Mouse (Mus musculus): Measurements from ENCODE around the gene Hps3. TPM values are rescaled to one million over a fixed set of nuclear protein-coding genes. Genes with fewer than 3 reads are reported as not detected.
A peak's percentile ranks its signal among the peaks of the same experiment; 100 is the strongest.
"Not testable (repeated sequence)": the region's sequence is repeated elsewhere in the genome, so short reads cannot be mapped to it uniquely, and the experiment has no call there.

Gene Hps3
- polyA plus RNA-seq (2012; rRNA removed): 58.4 and 97.2 TPM in 2 replicates

DNA sequence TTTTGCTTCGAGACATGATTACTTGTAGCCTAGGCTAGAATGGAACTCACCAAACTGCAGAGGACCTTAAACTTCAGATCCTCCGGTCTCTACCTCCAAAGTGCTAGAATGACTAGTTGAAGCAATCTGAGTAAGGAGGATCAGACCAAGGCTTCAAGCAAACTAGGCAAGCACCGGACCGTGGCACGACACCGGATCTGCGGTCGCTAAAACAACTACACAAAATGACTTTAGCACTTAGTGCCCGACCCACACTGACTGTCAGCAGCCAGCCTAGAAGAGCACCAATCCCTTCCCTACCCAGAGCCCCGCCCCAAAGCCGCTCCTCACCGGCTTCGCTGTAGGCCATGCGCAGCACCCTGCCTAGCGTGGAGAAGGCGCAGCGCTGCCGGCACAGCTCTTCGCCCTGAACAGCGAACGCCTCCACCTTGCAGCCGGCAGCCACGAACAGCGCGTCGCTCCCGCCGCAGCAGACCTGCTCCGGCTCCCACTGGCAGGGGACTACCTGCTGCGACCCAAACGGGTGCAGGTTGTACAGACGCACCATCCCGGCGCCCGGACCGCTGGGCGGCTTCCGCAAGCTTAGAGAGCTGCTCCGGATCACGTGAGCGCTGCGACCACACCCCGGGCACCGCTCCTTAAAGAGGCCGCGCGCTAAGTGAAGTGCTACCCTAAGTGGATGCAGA is at the start of gene Hps3:
Gene Hps3, minus strand, starts transcription at position 597 of the 686 bp plus-strand sequence.
- Histone ChIP-seq H3K27me3 (ENCODE audit: control insufficient read depth, insufficient read depth, low read length) (no peaks in the 10 kb centered on the region), H3K4me1 (ENCODE audit: control insufficient read depth, insufficient read depth, insufficient read length) (peaks cover 3% of the 10 kb centered on the region; the same call in 1 of the 2 replicates), H3K4me3 (ENCODE audit: extremely low read depth, insufficient read depth, insufficient read length) (peak within 1 kb of the TSS; percentile 94), H3K27ac (ENCODE audit: insufficient read depth, low read length) (peak within 1 kb of the TSS; percentile 93), H3K36me3 (ENCODE audit: control insufficient read depth, insufficient read depth, low read length) (peaks cover 4% of the 10 kb centered on the region)
- under 1% methylated on average over 47 of the region's 47 CpGs for WGBS
- TF ChIP-seq POLR2A (IDR thresholded peaks at IDR 0.05; ENCODE audit: low read depth, low read length): peak; percentile 90
- TF ChIP-seq CTCF (IDR thresholded peaks at IDR 0.05; ENCODE audit: extremely low read depth, insufficient read depth, insufficient read length, insufficient replicate concordance): no peak
- DNase-seq (ENCODE audit: low read depth in 1 of 2, low spot score in 2 of 2): peak; percentile 80 to 89

DNA sequence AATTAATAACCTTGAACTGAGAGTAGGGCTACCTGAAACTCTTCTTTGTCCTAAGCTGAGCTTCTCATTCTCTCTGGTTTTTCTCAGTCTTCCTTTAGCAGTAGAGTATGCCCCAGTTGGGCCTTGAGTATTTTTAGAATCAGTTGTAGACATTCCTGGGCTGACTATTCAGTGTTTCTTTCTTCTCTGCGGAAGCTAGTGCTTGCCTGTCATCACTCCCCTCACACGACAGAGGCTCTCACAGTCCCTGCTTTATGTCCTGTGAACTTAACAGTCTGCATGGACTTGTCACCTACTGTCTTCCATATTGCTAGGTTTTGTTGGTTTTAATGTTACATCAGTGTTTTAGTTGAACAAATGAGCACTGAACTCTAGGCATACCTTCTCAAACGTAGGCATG is 47.0 kb upstream of the Hps3 start:
- peaks cover 28% of the 10 kb centered on the region for H3K36me3 ChIP-seq (ENCODE audit: control insufficient read depth, insufficient read depth, low read length)

DNA sequence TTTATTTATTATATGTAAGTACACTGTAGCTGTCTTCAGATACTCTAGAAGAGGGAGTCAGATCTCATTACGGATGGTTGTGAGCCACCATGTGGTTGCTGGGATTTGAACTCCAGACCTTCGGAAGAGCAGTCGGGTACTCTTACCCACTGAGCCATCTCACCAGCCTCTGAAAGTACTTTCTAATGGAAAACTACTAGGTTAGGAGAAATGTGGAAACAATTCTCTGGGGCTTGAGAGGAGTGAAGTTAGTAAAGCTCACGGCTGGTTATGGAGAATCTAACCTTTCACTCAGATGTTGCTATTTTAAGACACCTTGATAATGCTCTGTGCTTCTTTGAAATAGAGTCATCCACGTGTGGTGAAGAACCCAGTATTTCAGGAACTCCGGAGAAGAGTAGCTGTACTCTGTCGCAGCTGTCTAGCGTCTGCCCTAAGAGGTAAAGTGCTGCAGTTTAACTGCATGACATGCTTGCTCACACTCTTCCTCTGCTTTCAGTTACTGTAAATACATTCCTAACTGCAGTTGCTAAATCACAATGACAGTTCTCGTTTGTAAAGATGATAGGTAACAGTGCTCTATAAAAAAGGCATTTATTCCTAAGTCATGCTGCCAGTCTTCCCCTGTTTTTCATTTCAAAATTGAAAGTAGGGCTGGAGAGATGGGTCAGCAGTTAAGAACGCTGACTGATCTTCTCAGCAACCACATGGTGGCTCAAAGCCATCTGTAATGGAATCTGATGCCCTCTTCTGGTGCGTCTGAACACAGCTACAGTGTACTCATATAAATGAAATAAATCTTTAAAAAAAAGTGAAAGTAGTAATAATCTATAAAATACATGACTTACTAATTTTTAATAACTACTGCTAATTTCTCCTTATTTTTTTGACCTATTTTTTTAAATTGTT is 41.3 kb upstream of the Hps3 start:
- no peak for DNase-seq (ENCODE audit: low read depth in 1 of 2, low spot score in 2 of 2)
- TF ChIP-seq POLR2A (IDR thresholded peaks at IDR 0.05; ENCODE audit: low read depth, low read length): no peak
- TF ChIP-seq CTCF (IDR thresholded peaks at IDR 0.05; ENCODE audit: extremely low read depth, insufficient read depth, insufficient read length, insufficient replicate concordance): no peak
- H3K27ac ChIP-seq (ENCODE audit: insufficient read depth, low read length): no peak overlapping the region
- peaks cover 21% of the 10 kb centered on the region for H3K36me3 ChIP-seq (ENCODE audit: control insufficient read depth, insufficient read depth, low read length)
- no peaks in the 10 kb centered on the region for H3K4me1 ChIP-seq (ENCODE audit: control insufficient read depth, insufficient read depth, insufficient read length)
- 76% methylated on average over 11 of the region's 11 CpGs for WGBS
- H3K27me3 ChIP-seq (ENCODE audit: control insufficient read depth, insufficient read depth, low read length): no peaks in the 10 kb centered on the region
- H3K4me3 ChIP-seq (ENCODE audit: extremely low read depth, insufficient read depth, insufficient read length): no peak overlapping the region

More for the DNA sequence above, 47.0 kb upstream of the Hps3 start:
- DNase-seq (ENCODE audit: low read depth in 1 of 2, low spot score in 2 of 2): no peak
- no peak overlapping the region for H3K4me3 ChIP-seq (ENCODE audit: extremely low read depth, insufficient read depth, insufficient read length)
- H3K4me1 ChIP-seq (ENCODE audit: control insufficient read depth, insufficient read depth, insufficient read length): no peaks in the 10 kb centered on the region
- no peaks in the 10 kb centered on the region for H3K27me3 ChIP-seq (ENCODE audit: control insufficient read depth, insufficient read depth, low read length)
- no peak overlapping the region for H3K27ac ChIP-seq (ENCODE audit: insufficient read depth, low read length)
- 86% methylated on average over 3 of the region's 3 CpGs for WGBS
- TF ChIP-seq POLR2A (IDR thresholded peaks at IDR 0.05; ENCODE audit: low read depth, low read length) (no peak), CTCF (IDR thresholded peaks at IDR 0.05; ENCODE audit: extremely low read depth, insufficient read depth, insufficient read length, insufficient replicate concordance) (no peak)

DNA sequence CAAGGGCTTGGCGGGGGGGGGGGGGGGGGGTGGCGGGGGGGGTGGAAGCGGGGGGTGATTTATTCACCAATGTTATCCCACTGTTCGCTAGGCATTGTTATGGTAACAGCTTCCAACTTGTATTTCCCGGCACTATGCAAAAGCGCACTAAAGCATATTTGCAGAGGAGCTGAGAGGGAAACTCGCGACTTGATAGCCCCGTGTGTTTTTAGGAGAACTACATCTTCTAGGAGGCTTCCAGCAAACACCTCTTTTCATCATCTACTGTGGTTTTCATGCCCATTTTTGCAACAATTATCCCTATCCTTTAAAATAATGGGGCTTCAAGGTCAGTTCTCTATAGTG is 23.1 kb upstream of the Hps3 start:
- Histone ChIP-seq H3K4me3 (ENCODE audit: extremely low read depth, insufficient read depth, insufficient read length) (peak overlapping the region; percentile 73), H3K36me3 (ENCODE audit: control insufficient read depth, insufficient read depth, low read length) (peaks cover 4% of the 10 kb centered on the region), H3K27ac (ENCODE audit: insufficient read depth, low read length) (peak overlapping the region; percentile 66; the same call in 1 of the 2 replicates), H3K27me3 (ENCODE audit: control insufficient read depth, insufficient read depth, low read length) (no peaks in the 10 kb centered on the region), H3K4me1 (ENCODE audit: control insufficient read depth, insufficient read depth, insufficient read length) (peaks cover 2% of the 10 kb centered on the region; the same call in 1 of the 2 replicates)
- TF ChIP-seq CTCF (IDR thresholded peaks at IDR 0.05; ENCODE audit: extremely low read depth, insufficient read depth, insufficient read length, insufficient replicate concordance) (no peak), POLR2A (IDR thresholded peaks at IDR 0.05; ENCODE audit: low read depth, low read length) (no peak)
- DNase-seq (ENCODE audit: low read depth in 1 of 2, low spot score in 2 of 2): no peak
- under 1% methylated on average over 8 of the region's 9 CpGs for WGBS

DNA sequence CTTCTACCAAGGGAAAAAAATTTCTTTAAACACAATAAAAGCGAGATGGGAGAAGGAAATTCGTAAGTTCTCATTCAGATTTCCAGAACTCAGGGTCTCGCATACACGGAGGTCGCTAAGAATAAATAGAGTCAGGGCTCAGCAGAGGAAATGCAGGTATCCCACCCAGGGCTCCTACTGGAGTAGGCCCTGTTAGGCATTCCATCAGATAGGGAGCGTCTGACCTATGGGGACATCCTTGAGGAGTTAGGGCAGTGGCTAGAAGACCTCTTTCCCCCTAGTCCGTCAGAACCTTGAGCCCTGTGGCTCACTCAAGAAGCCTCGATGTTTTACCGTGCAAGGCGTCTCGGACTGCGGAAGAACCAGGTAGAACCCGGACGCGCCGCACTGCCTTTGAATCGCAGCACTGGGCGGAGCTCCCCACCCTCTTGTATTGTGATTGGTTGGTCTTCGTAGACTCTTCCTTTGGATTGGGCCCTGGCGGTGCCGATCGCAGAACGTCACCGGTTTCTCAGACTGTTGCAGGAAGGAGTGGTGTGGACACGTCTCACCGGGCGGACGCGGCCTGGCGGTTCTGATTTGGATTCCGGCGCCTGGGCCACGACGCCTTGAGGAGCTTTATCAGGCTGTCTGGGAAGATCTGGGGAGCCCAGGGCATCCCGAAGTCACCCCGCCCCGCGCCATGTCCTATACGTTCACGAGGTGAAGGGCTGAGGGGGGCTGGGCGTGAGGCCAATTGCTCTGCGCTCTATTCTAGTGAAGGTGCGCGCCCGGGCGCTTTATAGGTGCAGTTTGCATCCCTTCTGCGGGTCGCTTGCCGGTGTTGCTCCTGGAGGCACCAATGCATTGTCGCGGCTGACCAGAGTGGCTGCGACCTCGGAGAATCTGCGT is 22.4 kb upstream of the Hps3 start, which contains the start of gene Hltf:
Gene Hltf, plus strand, starts transcription at position 506 of the 891 bp plus-strand sequence.
- Histone ChIP-seq H3K27me3 (ENCODE audit: control insufficient read depth, insufficient read depth, low read length) (no peaks in the 10 kb centered on the region), H3K27ac (ENCODE audit: insufficient read depth, low read length) (peak within 1 kb of the TSS; percentile 69), H3K4me3 (ENCODE audit: extremely low read depth, insufficient read depth, insufficient read length) (peak within 1 kb of the TSS; percentile 80), H3K4me1 (ENCODE audit: control insufficient read depth, insufficient read depth, insufficient read length) (peaks cover 2% of the 10 kb centered on the region; the same call in 1 of the 2 replicates), H3K36me3 (ENCODE audit: control insufficient read depth, insufficient read depth, low read length) (peaks cover 3% of the 10 kb centered on the region)
- WGBS: 1% methylated on average over 54 of the region's 54 CpGs
- TF ChIP-seq POLR2A (IDR thresholded peaks at IDR 0.05; ENCODE audit: low read depth, low read length): peak; percentile 26; the same call in 1 of the 2 replicates
- no peak for TF ChIP-seq CTCF (IDR thresholded peaks at IDR 0.05; ENCODE audit: extremely low read depth, insufficient read depth, insufficient read length, insufficient replicate concordance)
- DNase-seq (ENCODE audit: low read depth in 1 of 2, low spot score in 2 of 2): peak; percentile 88 to 93

- WGBS: 78% methylated on average over 3 of the region's 3 CpGs
Measured at GRCm38 (mm10) chr3:20044736-20045135, 9.6 kb upstream of the Hps3 start.

GRCm38 (mm10) chr3:20041461-20041860 is 6.3 kb upstream of the Hps3 start:
- not testable (repeated sequence) for H3K4me3 ChIP-seq (ENCODE audit: extremely low read depth, insufficient read depth, insufficient read length); DNase-seq (ENCODE audit: low read depth in 1 of 2, low spot score in 2 of 2); H3K4me1 ChIP-seq (ENCODE audit: control insufficient read depth, insufficient read depth, insufficient read length); H3K27ac ChIP-seq (ENCODE audit: insufficient read depth, low read length); H3K27me3 ChIP-seq (ENCODE audit: control insufficient read depth, insufficient read depth, low read length); H3K36me3 ChIP-seq (ENCODE audit: control insufficient read depth, insufficient read depth, low read length)
- 93% methylated on average over 7 of the region's 7 CpGs for WGBS

More at GRCm38 (mm10) chr3:20044736-20045135, 9.6 kb upstream of the Hps3 start:
- H3K4me3 ChIP-seq (ENCODE audit: extremely low read depth, insufficient read depth, insufficient read length); H3K36me3 ChIP-seq (ENCODE audit: control insufficient read depth, insufficient read depth, low read length); H3K4me1 ChIP-seq (ENCODE audit: control insufficient read depth, insufficient read depth, insufficient read length); H3K27ac ChIP-seq (ENCODE audit: insufficient read depth, low read length); DNase-seq (ENCODE audit: low read depth in 1 of 2, low spot score in 2 of 2); H3K27me3 ChIP-seq (ENCODE audit: control insufficient read depth, insufficient read depth, low read length): not testable (repeated sequence)

Measured in spleen, adult 2 months (tissue).